Mouse (Mus musculus): ENCODE measurements around the gene Hist1h4a. TPM values are rescaled to one million over a fixed set of nuclear protein-coding genes. Genes with fewer than 3 reads are reported as not detected.
"Not testable (repeated sequence)": the region's sequence is repeated elsewhere in the genome, so short reads cannot be mapped to it uniquely, and the experiment has no call there.

Hist1h4a gene
- total and polyA plus RNA-seq, 3 experiments, result 9.8 to 3,025 TPM; not detected in 1

DNA sequence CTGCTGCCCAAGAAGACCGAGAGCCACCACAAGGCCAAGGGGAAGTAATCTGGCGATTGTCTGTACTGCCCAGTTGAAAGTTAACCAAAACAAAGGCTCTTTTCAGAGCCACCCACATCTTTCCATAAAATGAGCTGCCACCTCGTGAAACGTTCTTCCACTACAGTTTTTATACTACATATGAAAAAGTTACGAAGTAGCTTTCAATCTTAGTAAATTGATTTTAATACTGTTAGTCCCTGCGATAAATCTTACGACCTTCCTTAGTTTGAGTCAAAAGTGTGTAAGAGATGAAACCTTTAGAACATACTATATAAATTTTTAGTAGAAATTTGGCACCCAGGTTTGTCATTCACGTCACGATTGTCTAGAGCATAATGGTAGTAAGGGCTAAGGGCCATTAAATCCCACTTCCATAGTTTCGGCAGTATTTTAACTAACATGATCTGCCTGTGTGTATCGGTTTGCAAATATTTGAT, 9.5 kb downstream of the Hist1h4a start:
- no peaks in the 10 kb centered on the region; the same call in 1 of the 2 replicates for H3K79me2 ChIP-seq (ENCODE audit: control insufficient read depth, insufficient read depth, low read length, poor library complexity)
- peaks cover 0 to 23% of the 10 kb centered on the region in 2 experiments; a peak in 2 of 4 replicates for H3K4me1 ChIP-seq (ENCODE audit: control insufficient read depth in 1 of 2, insufficient read depth in 2 of 2, low read length in 2 of 2)
- peak; percentile 85 for DNase-seq (ENCODE audit: low read depth, low spot score)
- H3K9ac ChIP-seq (ENCODE audit: control insufficient read depth, low read depth, low read length, poor library complexity, severe bottlenecking), result peak overlapping the region; percentile 68
- peak overlapping the region; percentile 91 for H3K27ac ChIP-seq (ENCODE audit: control insufficient read depth, low read depth, low read length)
- TF ChIP-seq POLR2AphosphoS5 (IDR thresholded peaks at IDR 0.05; ENCODE audit: borderline replicate concordance, low read depth, low read length), result peak; percentile 14; the same call in 1 of the 2 replicates
- no peak for TF ChIP-seq ZC3H11A (IDR thresholded peaks at IDR 0.05; ENCODE audit: low read depth, low read length)
- no peak for TF ChIP-seq ZMIZ1 (IDR thresholded peaks at IDR 0.05; ENCODE audit: low read depth, low read length)
- TF ChIP-seq POLR2A (IDR thresholded peaks at IDR 0.05; ENCODE audit: control insufficient read depth in 1 of 2, insufficient read depth in 1 of 2, low read depth in 1 of 2, low read length in 2 of 2, poor library complexity in 1 of 2), result peak; percentile 89 to 99; a peak in 2 of 4 replicates
- no peaks in the 10 kb centered on the region for H3K9me3 ChIP-seq (replicated peaks; ENCODE audit: insufficient read depth, low read length)
- no peaks in the 10 kb centered on the region for H3K27me3 ChIP-seq (ENCODE audit: control insufficient read depth in 1 of 2, insufficient read depth in 2 of 2, low read length in 2 of 2)
- H3K36me3 ChIP-seq (ENCODE audit: control insufficient read depth in 1 of 2, insufficient read depth in 2 of 2, low read length in 2 of 2), result peaks cover 0 to 59% of the 10 kb centered on the region in 2 experiments; a peak in 2 of 4 replicates
- peak overlapping the region; percentile 3 to 25; a peak in 3 of 4 replicates for H3K4me3 ChIP-seq (ENCODE audit: control insufficient read depth in 1 of 2, insufficient read depth in 1 of 2, low read depth in 2 of 2, low read length in 2 of 2)

GRCm38 (mm10) chr13:23750839-23751477, 10.1 kb downstream of the Hist1h4a start, which contains the start of gene Hist1h2ab:
Hist1h2ab (plus strand) TSS chr13:23751126.
- not testable (repeated sequence) for H3K27me3 ChIP-seq (ENCODE audit: control insufficient read depth in 1 of 2, insufficient read depth in 2 of 2, low read length in 2 of 2); H3K79me2 ChIP-seq (ENCODE audit: control insufficient read depth, insufficient read depth, low read length, poor library complexity); H3K9me3 ChIP-seq (replicated peaks; ENCODE audit: insufficient read depth, low read length)
- peak within 1 kb of the TSS; percentile 91 for H3K27ac ChIP-seq (ENCODE audit: control insufficient read depth, low read depth, low read length)
- H3K4me1 ChIP-seq (ENCODE audit: control insufficient read depth in 1 of 2, insufficient read depth in 2 of 2, low read length in 2 of 2), result peaks cover 0 to 23% of the 10 kb centered on the region in 2 experiments; a peak in 2 of 4 replicates
- peak; percentile 91 for DNase-seq (ENCODE audit: low read depth, low spot score)
- H3K9ac ChIP-seq (ENCODE audit: control insufficient read depth, low read depth, low read length, poor library complexity, severe bottlenecking), result peak within 1 kb of the TSS; percentile 68
- peaks cover 0 to 55% of the 10 kb centered on the region in 2 experiments; a peak in 2 of 4 replicates for H3K36me3 ChIP-seq (ENCODE audit: control insufficient read depth in 1 of 2, insufficient read depth in 2 of 2, low read length in 2 of 2)
- H3K4me3 ChIP-seq (ENCODE audit: control insufficient read depth in 1 of 2, insufficient read depth in 1 of 2, low read depth in 2 of 2, low read length in 2 of 2), result peak within 1 kb of the TSS; percentile 3 to 25; a peak in 3 of 4 replicates
- TF ChIP-seq TBP (IDR thresholded peaks at IDR 0.05; ENCODE audit: low read depth, low read length) (peak; percentile 99), POLR2AphosphoS5 (IDR thresholded peaks at IDR 0.05; ENCODE audit: borderline replicate concordance, low read depth, low read length) (peak; percentile 99; the same call in 1 of the 2 replicates), UBTF (IDR thresholded peaks at IDR 0.05; ENCODE audit: borderline replicate concordance, insufficient read depth, low read depth, low read length) (peak; percentile 98; the same call in 1 of the 2 replicates), POLR2A (IDR thresholded peaks at IDR 0.05; ENCODE audit: control insufficient read depth in 1 of 2, insufficient read depth in 1 of 2, low read depth in 1 of 2, low read length in 2 of 2, poor library complexity in 1 of 2) (peak; percentile 92 to 100)

- Histone ChIP-seq H3K4me3 (ENCODE audit: control insufficient read depth in 1 of 2, insufficient read depth in 1 of 2, low read depth in 2 of 2, low read length in 2 of 2) (no peak overlapping the region), H3K27ac (ENCODE audit: control insufficient read depth, low read depth, low read length) (peak overlapping the region; percentile 82), H3K27me3 (ENCODE audit: control insufficient read depth in 1 of 2, insufficient read depth in 2 of 2, low read length in 2 of 2) (no peaks in the 10 kb centered on the region), H3K36me3 (ENCODE audit: control insufficient read depth in 1 of 2, insufficient read depth in 2 of 2, low read length in 2 of 2) (peaks cover 0 to 47% of the 10 kb centered on the region in 2 experiments; a peak in 2 of 4 replicates), H3K9ac (ENCODE audit: control insufficient read depth, low read depth, low read length, poor library complexity, severe bottlenecking) (peak overlapping the region; percentile 36), H3K79me2 (ENCODE audit: control insufficient read depth, insufficient read depth, low read length, poor library complexity) (no peaks in the 10 kb centered on the region; the same call in 1 of the 2 replicates), H3K4me1 (ENCODE audit: control insufficient read depth in 1 of 2, insufficient read depth in 2 of 2, low read length in 2 of 2) (peaks cover 0 to 16% of the 10 kb centered on the region in 2 experiments; a peak in 2 of 4 replicates), H3K9me3 (replicated peaks; ENCODE audit: insufficient read depth, low read length) (no peaks in the 10 kb centered on the region)
- TF ChIP-seq JUND (IDR thresholded peaks at IDR 0.05; ENCODE audit: low read depth, low read length) (no peak), CTCF (IDR thresholded peaks at IDR 0.05 in 2 of 3, conservative IDR thresholded peaks at IDR 0.05 in 1 of 3; ENCODE audit: control insufficient read depth in 1 of 3, insufficient read depth in 1 of 3, low read depth in 2 of 3, low read length in 3 of 3, poor library complexity in 1 of 3, severe bottlenecking in 1 of 3) (no peak), MAZ (IDR thresholded peaks at IDR 0.05; ENCODE audit: low read depth, low read length) (no peak), MEF2A (IDR thresholded peaks at IDR 0.05; ENCODE audit: extremely low read depth, insufficient replicate concordance, low read depth, low read length, poor library complexity, severe bottlenecking) (no peak), ZMIZ1 (IDR thresholded peaks at IDR 0.05; ENCODE audit: low read depth, low read length) (no peak), POLR2AphosphoS5 (IDR thresholded peaks at IDR 0.05; ENCODE audit: borderline replicate concordance, low read depth, low read length) (no peak), NRF1 (IDR thresholded peaks at IDR 0.05; ENCODE audit: insufficient read depth, low read depth, low read length, poor library complexity, severe bottlenecking) (no peak), NELFE (IDR thresholded peaks at IDR 0.05; ENCODE audit: low read depth, low read length) (no peak)
- DNase-seq (ENCODE audit: low read depth, low spot score), result peak; percentile 70
Observed at GRCm38 (mm10) chr13:23749563-23750121, 11.4 kb downstream of the Hist1h4a start.

Measured in MEL (cell line).